Mouse (Mus musculus): ENCODE measurements around the gene 2300003K06Rik. TPM values are rescaled to one million over a fixed set of nuclear protein-coding genes. Genes with fewer than 3 reads are reported as not detected.
"Not testable (repeated sequence)": the region's sequence is repeated elsewhere in the genome, so short reads cannot be mapped to it uniquely, and the experiment has no call there.

Gene 2300003K06Rik
- not detected in 2 replicates for polyA plus RNA-seq (2016; fragmentation: Nextera tagmentation; extraction: Ambion mirVana)

- H3K4me1 ChIP-seq: peaks cover 8% of the 10 kb centered on the region; the same call in 1 of the 2 replicates
- no peaks in the 10 kb centered on the region for H3K36me3 ChIP-seq (replicated peaks)
- H3K4me2 ChIP-seq: no peak within 1 kb of the TSS
- no peaks in the 10 kb centered on the region for H3K9me3 ChIP-seq
- WGBS: 87% methylated on average over 1 of the region's 1 CpGs
- H3K9ac ChIP-seq: no peak within 1 kb of the TSS
- H3K27me3 ChIP-seq: no peaks in the 10 kb centered on the region
- no peak within 1 kb of the TSS for H3K4me3 ChIP-seq (replicated peaks)
- ATAC-seq (ENCODE audit: low FRiP score): no peak
- no peak within 1 kb of the TSS for H3K27ac ChIP-seq
These were observed at the start of gene 2300003K06Rik for GRCm38 (mm10) chr11:99837966-99838365. 2300003K06Rik (minus strand) TSS chr11:99838066.

- H3K9ac ChIP-seq; H3K27me3 ChIP-seq; H3K36me3 ChIP-seq (replicated peaks); H3K4me1 ChIP-seq; H3K9me3 ChIP-seq; H3K4me3 ChIP-seq (replicated peaks); H3K27ac ChIP-seq; ATAC-seq (ENCODE audit: low FRiP score); H3K4me2 ChIP-seq: not testable (repeated sequence)
- 65% methylated on average over 1 of the region's 1 CpGs for WGBS
These were observed 41.0 kb upstream of the 2300003K06Rik start, which contains the start of gene Gm11567 for GRCm38 (mm10) chr11:99878887-99879286. Gm11567 (plus strand) TSS chr11:99879187.

- H3K36me3 ChIP-seq (replicated peaks); H3K4me2 ChIP-seq; H3K4me3 ChIP-seq (replicated peaks); H3K27me3 ChIP-seq; H3K4me1 ChIP-seq; H3K9me3 ChIP-seq; H3K9ac ChIP-seq; ATAC-seq (ENCODE audit: low FRiP score): not testable (repeated sequence)
- WGBS: 70% methylated on average over 1 of the region's 1 CpGs
- 0 out of 2 replicates have a peak within 1 kb of the TSS, but pooled peaks have one; percentile 25 for H3K27ac ChIP-seq
These were observed 35.2 kb upstream of the 2300003K06Rik start, which contains the start of gene Krtap9-1 for GRCm38 (mm10) chr11:99873089-99873488. Krtap9-1 (plus strand) TSS chr11:99873389.

- H3K27ac ChIP-seq; H3K4me1 ChIP-seq; H3K9ac ChIP-seq; H3K9me3 ChIP-seq; ATAC-seq (ENCODE audit: low FRiP score); H3K4me3 ChIP-seq (replicated peaks); H3K36me3 ChIP-seq (replicated peaks); H3K27me3 ChIP-seq; H3K4me2 ChIP-seq: not testable (repeated sequence)
- WGBS: 73% methylated on average over 1 of the region's 1 CpGs
These were observed 26.3 kb upstream of the 2300003K06Rik start, which contains the start of gene Gm11559 for GRCm38 (mm10) chr11:99864176-99864575. Gm11559 (plus strand) TSS chr11:99864476.

GRCm38 (mm10) chr11:99858761-99859160, 20.9 kb upstream of the 2300003K06Rik start:
- H3K4me2 ChIP-seq: no peak overlapping the region
- H3K27me3 ChIP-seq: no peaks in the 10 kb centered on the region
- H3K4me1 ChIP-seq: no peaks in the 10 kb centered on the region
- 75% methylated on average over 2 of the region's 2 CpGs for WGBS
- ATAC-seq (ENCODE audit: low FRiP score): no peak
- H3K4me3 ChIP-seq (replicated peaks): no peak overlapping the region
- no peak overlapping the region for H3K9ac ChIP-seq
- H3K27ac ChIP-seq: no peak overlapping the region
- no peaks in the 10 kb centered on the region for H3K9me3 ChIP-seq
- no peaks in the 10 kb centered on the region for H3K36me3 ChIP-seq (replicated peaks)

- Histone ChIP-seq H3K9me3 (no peaks in the 10 kb centered on the region), H3K4me3 (replicated peaks) (no peak within 1 kb of the TSS), H3K4me1 (no peaks in the 10 kb centered on the region), H3K9ac (no peak within 1 kb of the TSS), H3K36me3 (replicated peaks) (no peaks in the 10 kb centered on the region), H3K4me2 (no peak within 1 kb of the TSS), H3K27me3 (no peaks in the 10 kb centered on the region), H3K27ac (no peak within 1 kb of the TSS)
- ATAC-seq (ENCODE audit: low FRiP score): no peak
- WGBS: 88% methylated on average over 2 of the region's 2 CpGs
These were observed 19.8 kb upstream of the 2300003K06Rik start, which contains the start of gene Gm11568 for GRCm38 (mm10) chr11:99857617-99858016. Gm11568 (plus strand) TSS chr11:99857917.

- Histone ChIP-seq H3K4me2 (no peak overlapping the region), H3K36me3 (replicated peaks) (no peaks in the 10 kb centered on the region), H3K9ac (no peak overlapping the region), H3K27ac (no peak overlapping the region), H3K27me3 (no peaks in the 10 kb centered on the region), H3K4me3 (replicated peaks) (no peak overlapping the region), H3K4me1 (no peaks in the 10 kb centered on the region), H3K9me3 (no peaks in the 10 kb centered on the region)
- WGBS: 60% methylated on average over 3 of the region's 3 CpGs
- no peak for ATAC-seq (ENCODE audit: low FRiP score)
These were observed 16.3 kb upstream of the 2300003K06Rik start for GRCm38 (mm10) chr11:99854121-99854520.

- Histone ChIP-seq H3K4me1 (no peaks in the 10 kb centered on the region), H3K9me3 (no peaks in the 10 kb centered on the region), H3K4me3 (replicated peaks) (no peak within 1 kb of the TSS), H3K9ac (no peak within 1 kb of the TSS), H3K36me3 (replicated peaks) (no peaks in the 10 kb centered on the region), H3K4me2 (no peak within 1 kb of the TSS), H3K27ac (peak within 1 kb of the TSS; percentile 42; the same call in 1 of the 2 replicates), H3K27me3 (no peaks in the 10 kb centered on the region)
- ATAC-seq (ENCODE audit: low FRiP score): no peak
These were observed 13.6 kb upstream of the 2300003K06Rik start, which contains the start of gene Krtap4-16 for GRCm38 (mm10) chr11:99851508-99851907. Krtap4-16 (minus strand) TSS chr11:99851608.

- no peak for ATAC-seq (ENCODE audit: low FRiP score)
- Histone ChIP-seq H3K9me3 (no peaks in the 10 kb centered on the region), H3K27me3 (no peaks in the 10 kb centered on the region), H3K4me3 (replicated peaks) (no peak overlapping the region), H3K4me1 (peaks cover 8% of the 10 kb centered on the region; the same call in 1 of the 2 replicates), H3K4me2 (no peak overlapping the region), H3K9ac (no peak overlapping the region), H3K36me3 (replicated peaks) (no peaks in the 10 kb centered on the region), H3K27ac (no peak overlapping the region)
- 90% methylated on average over 2 of the region's 2 CpGs for WGBS
These were observed 8.9 kb upstream of the 2300003K06Rik start for GRCm38 (mm10) chr11:99846746-99847145.

- no peak; the same call in 1 of the 2 replicates for ATAC-seq (ENCODE audit: low FRiP score)
- 44% methylated on average over 1 of the region's 1 CpGs for WGBS
- Histone ChIP-seq H3K27ac (no peak overlapping the region), H3K9ac (no peak overlapping the region), H3K4me2 (no peak overlapping the region), H3K4me1 (peaks cover 8% of the 10 kb centered on the region; the same call in 1 of the 2 replicates), H3K36me3 (replicated peaks) (no peaks in the 10 kb centered on the region), H3K9me3 (no peaks in the 10 kb centered on the region), H3K27me3 (no peaks in the 10 kb centered on the region), H3K4me3 (replicated peaks) (no peak overlapping the region)
These were observed 4.3 kb upstream of the 2300003K06Rik start for GRCm38 (mm10) chr11:99842185-99842584.

GRCm38 (mm10) chr11:99815566-99815965, 22.3 kb downstream of the 2300003K06Rik start, which contains the start of gene Gm11564:
Gm11564 (minus strand) TSS chr11:99815666.
- H3K27me3 ChIP-seq; H3K9me3 ChIP-seq; H3K4me2 ChIP-seq; H3K36me3 ChIP-seq (replicated peaks); H3K4me3 ChIP-seq (replicated peaks); H3K4me1 ChIP-seq; H3K9ac ChIP-seq; ATAC-seq (ENCODE audit: low FRiP score): not testable (repeated sequence)
- 0 out of 2 replicates have a peak within 1 kb of the TSS, but pooled peaks have one; percentile 13 for H3K27ac ChIP-seq
- 86% methylated on average over 2 of the region's 2 CpGs for WGBS

- not testable (repeated sequence) for H3K4me3 ChIP-seq (replicated peaks); H3K4me1 ChIP-seq; H3K9me3 ChIP-seq; H3K27me3 ChIP-seq; H3K9ac ChIP-seq; ATAC-seq (ENCODE audit: low FRiP score); H3K4me2 ChIP-seq; H3K27ac ChIP-seq; H3K36me3 ChIP-seq (replicated peaks)
These were observed 28.1 kb downstream of the 2300003K06Rik start, which contains the start of gene Krtap4-13 for GRCm38 (mm10) chr11:99809792-99810191. Krtap4-13 (minus strand) TSS chr11:99809892.

- H3K27me3 ChIP-seq; H3K4me2 ChIP-seq; H3K9ac ChIP-seq; H3K27ac ChIP-seq; ATAC-seq (ENCODE audit: low FRiP score); H3K4me3 ChIP-seq (replicated peaks); H3K9me3 ChIP-seq; H3K36me3 ChIP-seq (replicated peaks); H3K4me1 ChIP-seq: not testable (repeated sequence)
- WGBS: no CpG with 5 or more reads among the region's 1 CpGs
These were observed 33.5 kb downstream of the 2300003K06Rik start, which contains the start of gene Gm11554 for GRCm38 (mm10) chr11:99804346-99804745. Gm11554 (minus strand) TSS chr11:99804446.
